Mouse (Mus musculus): ENCODE results near the gene Atrnl1.

DNA sequence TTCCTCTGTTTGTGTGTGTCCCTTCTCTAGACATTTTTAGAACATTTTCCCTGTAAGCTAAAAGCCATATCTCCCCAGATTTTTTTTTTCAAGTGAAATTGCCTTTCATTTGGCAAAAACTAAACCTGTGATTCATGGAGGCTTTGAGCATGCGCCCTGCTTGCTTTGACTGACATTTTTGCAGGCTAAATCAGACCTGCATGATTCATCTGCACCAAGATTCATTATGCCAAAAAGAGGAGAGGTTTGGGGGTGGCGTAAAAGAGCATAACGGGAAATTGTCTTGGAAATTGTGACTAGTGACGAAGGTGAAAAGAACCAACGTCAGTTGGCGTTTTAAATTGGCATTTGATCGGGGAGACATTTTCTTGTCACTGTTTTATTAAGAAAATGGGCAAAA, 358.9 kb downstream of the Atrnl1 start:
- no peak for TF ChIP-seq ZC3H11A (IDR thresholded peaks at IDR 0.05; ENCODE audit: borderline replicate concordance, low read depth, low read length)
- TF ChIP-seq MAFK (IDR thresholded peaks at IDR 0.05; ENCODE audit: insufficient read depth, low read depth, low read length) = no peak
